Mouse (Mus musculus) liver, embryonic 14.5 days (tissue): ENCODE measurements at regions not wholly inside any gene's neighbourhood (a gene's known extent, or its start where the extent isn't known, plus 50 kb on each side); places are given as distances from the start of the nearest gene placed in this dataset.

Experiments
- ATAC-seq: fragments of 200-750 bp; cut with Nextera tagmentation; 2 replicates; pipeline ENCODE4 v1.8.0; 2017; ENCODE audit warnings: moderate number of reproducible peaks, mild to moderate bottlenecking, moderate library complexity; ENCODE audit not compliant: insufficient read depth
- DNase-seq, 3 experiments: peaks; one replicate each; pipeline ENCODE4 v3.0.0-alpha.2; 2012 to 2013; ENCODE audit warnings: low read depth in 3 of 3, low spot score in 3 of 3
- H3K27ac ChIP-seq: fragments of 300-500 bp; sonication (generic); 2 replicates; pipeline ENCODE4 v1.5.1; 2014; ENCODE audit warnings: moderate library complexity, mild to moderate bottlenecking, control low read depth, inconsistent platforms
- H3K27me3 ChIP-seq: fragments of 300-500 bp; sonication (generic); 2 replicates; pipeline ENCODE4 v1.6.1; 2014; ENCODE audit warnings: mild to moderate bottlenecking, low read length, moderate library complexity; ENCODE audit not compliant: control insufficient read depth, insufficient read depth
- H3K36me3 ChIP-seq: fragments of 300-500 bp; sonication (generic); replicated peaks from 2 replicates; pipeline ENCODE4 v1.6.1; 2014; ENCODE audit warnings: low read depth; ENCODE audit not compliant: control insufficient read depth, insufficient read depth
- H3K4me1 ChIP-seq, 2 experiments: fragments of 200-500 bp in 1 of 2; fragments of 300-500 bp in 1 of 2; sonication (generic) in 1 of 2; replicated peaks; 2 replicates each; pipeline ENCODE4 v1.6.1; 2012 to 2014; ENCODE audit warnings: antibody characterized with exemption in 1 of 2, inconsistent platforms in 1 of 2, low read length in 1 of 2; ENCODE audit not compliant: control insufficient read depth in 2 of 2, insufficient read depth in 2 of 2
- H3K4me2 ChIP-seq: fragments of 300-500 bp; sonication (generic); 2 replicates; pipeline ENCODE4 v1.6.1; 2014; ENCODE audit warnings: low read depth, mild to moderate bottlenecking, control low read depth, moderate library complexity
- H3K4me3 ChIP-seq, 2 experiments: fragments of 200-500 bp in 1 of 2; fragments of 300-500 bp in 1 of 2; sonication (generic) in 1 of 2; 2 replicates each; pipeline ENCODE4 v1.5.1; 2012 to 2014; ENCODE audit warnings: low read depth in 2 of 2, low read length in 2 of 2, mild to moderate bottlenecking in 2 of 2, control low read depth in 1 of 2, inconsistent platforms in 1 of 2, moderate library complexity in 1 of 2; ENCODE audit not compliant: insufficient read depth in 1 of 2
- H3K9ac ChIP-seq: fragments of 300-500 bp; sonication (generic); replicated peaks from 2 replicates; pipeline ENCODE4 v1.6.1; 2014; ENCODE audit warnings: mild to moderate bottlenecking, control low read depth, moderate library complexity
- H3K9me3 ChIP-seq: fragments of 300-500 bp; sonication (generic); 2 replicates; pipeline ENCODE4 v1.6.1; 2016; ENCODE audit warnings: low read length, mixed read lengths; ENCODE audit not compliant: control insufficient read depth
- CTCF ChIP-seq: IDR thresholded peaks from 2 replicates; pipeline ENCODE4 v1.5.1; 2016; ENCODE audit warnings: antibody characterized with exemption, low read depth, control low read depth
- EP300 ChIP-seq: IDR thresholded peaks from 2 replicates; pipeline ENCODE4 v1.6.1; 2016; ENCODE audit warnings: antibody characterized with exemption, low read depth
- WGBS: fragments of 180-500 bp; shearing (Covaris S2); extraction: QIAGEN DNeasy Blood & Tissue Kit; methylation state at CpG from one replicate; pipeline ENCODE4 v1.1.7; 2014; ENCODE audit not compliant: insufficient replicate concordance; 5-methylcytosine and 5-hydroxymethylcytosine counted together

DNA sequence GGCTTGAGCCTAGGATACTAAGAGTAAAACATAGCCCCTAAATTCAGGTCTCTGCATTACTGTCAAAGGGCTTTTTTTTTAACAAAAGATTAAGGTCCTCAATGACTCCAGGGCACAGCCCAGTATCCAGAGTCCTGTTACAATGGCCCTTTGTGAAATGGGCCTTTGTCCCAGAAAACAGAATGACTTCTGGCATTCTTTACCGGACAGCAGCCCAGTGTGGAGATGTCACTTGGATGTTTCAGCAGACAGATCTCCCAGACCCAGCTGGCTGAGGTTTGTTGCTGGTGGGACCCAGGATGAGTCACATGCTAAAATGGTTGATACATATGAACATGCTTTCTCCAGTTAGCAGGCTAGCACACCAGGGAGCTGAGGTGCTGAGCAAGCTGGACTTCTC lies 445.9 kb upstream of the Smim15 start:
- WGBS, result 56% methylated on average over 1 of the region's 1 CpGs
- DNase-seq (no peak), ATAC-seq (no peak)
- Histone ChIP-seq H3K27ac (no peak overlapping the region), H3K27me3 (no peaks in the 10 kb centered on the region), H3K36me3 (no peaks in the 10 kb centered on the region), H3K4me2 (no peak overlapping the region), H3K9me3 (no peaks in the 10 kb centered on the region), H3K4me1 (peaks cover 0 to 12% of the 10 kb centered on the region in 2 experiments; a peak in 2 of 4 replicates), H3K9ac (no peak overlapping the region), H3K4me3 (no peak overlapping the region)
- no peak for TF ChIP-seq CTCF
- no peak for TF ChIP-seq EP300

- no peak for ATAC-seq
Observed at GRCm38 (mm10) chr13:107597217-107597616, 447.0 kb upstream of the Smim15 start.

GRCm38 (mm10) chr13:107596183-107596582 lies 448.1 kb upstream of the Smim15 start:
- no peak overlapping the region for H3K27ac ChIP-seq
- ATAC-seq, result no peak
- no peak for DNase-seq
- WGBS, result 31% methylated on average over 2 of the region's 2 CpGs
- no peaks in the 10 kb centered on the region for H3K36me3 ChIP-seq
- H3K4me1 ChIP-seq, result peaks cover 0 to 12% of the 10 kb centered on the region in 2 experiments; a peak in 2 of 4 replicates
- no peak overlapping the region for H3K4me3 ChIP-seq
- TF ChIP-seq EP300 (no peak), CTCF (no peak)
- no peaks in the 10 kb centered on the region for H3K27me3 ChIP-seq
- H3K9me3 ChIP-seq, result no peaks in the 10 kb centered on the region
- no peak overlapping the region for H3K9ac ChIP-seq
- H3K4me2 ChIP-seq, result no peak overlapping the region

More at GRCm38 (mm10) chr13:107597217-107597616, 447.0 kb upstream of the Smim15 start:
- H3K36me3 ChIP-seq, result no peaks in the 10 kb centered on the region
- H3K9me3 ChIP-seq, result no peaks in the 10 kb centered on the region
- no peak overlapping the region for H3K4me3 ChIP-seq
- H3K4me1 ChIP-seq, result peaks cover 0 to 12% of the 10 kb centered on the region in 2 experiments; a peak in 2 of 4 replicates
- no peak overlapping the region for H3K9ac ChIP-seq
- WGBS, result 56% methylated on average over 2 of the region's 2 CpGs
- no peak overlapping the region for H3K4me2 ChIP-seq
- DNase-seq, result no peak
- H3K27ac ChIP-seq, result no peak overlapping the region
- TF ChIP-seq CTCF, result no peak
- TF ChIP-seq EP300, result no peak
- H3K27me3 ChIP-seq, result no peaks in the 10 kb centered on the region

GRCm38 (mm10) chr13:107588399-107589002 lies 455.7 kb upstream of the Smim15 start:
- Histone ChIP-seq H3K9me3 (no peaks in the 10 kb centered on the region), H3K4me3 (no peak overlapping the region), H3K4me2 (no peak overlapping the region), H3K36me3 (no peaks in the 10 kb centered on the region), H3K9ac (no peak overlapping the region), H3K27me3 (no peaks in the 10 kb centered on the region), H3K4me1 (no peaks in the 10 kb centered on the region), H3K27ac (no peak overlapping the region)
- no peak for TF ChIP-seq EP300
- no peak for TF ChIP-seq CTCF
- WGBS, result 73% methylated on average over 9 of the region's 9 CpGs
- DNase-seq (no peak), ATAC-seq (no peak)

DNA sequence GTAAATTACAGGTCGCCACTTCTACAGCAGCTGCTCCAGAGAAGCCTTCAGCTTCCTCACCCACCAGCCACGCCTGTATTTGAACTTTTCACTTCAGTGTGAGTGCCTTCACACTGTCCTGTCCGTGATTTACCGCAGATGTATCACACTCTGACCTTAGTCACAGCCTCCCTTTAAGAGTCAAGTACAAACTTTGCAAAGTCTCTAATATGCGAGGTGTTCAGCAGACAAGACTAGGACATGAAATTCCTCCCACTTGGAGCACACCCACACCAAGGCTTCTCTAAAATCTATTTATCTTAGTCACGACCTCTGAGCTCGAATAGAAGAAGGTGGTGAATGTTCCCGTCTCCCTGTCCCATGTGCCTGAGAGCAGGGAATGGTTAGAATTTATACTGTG lies 456.6 kb upstream of the Smim15 start:
- WGBS, result 59% methylated on average over 8 of the region's 8 CpGs

More for the DNA sequence above, 456.6 kb upstream of the Smim15 start:
- Histone ChIP-seq H3K27me3 (no peaks in the 10 kb centered on the region), H3K9me3 (no peaks in the 10 kb centered on the region), H3K4me2 (no peak overlapping the region), H3K9ac (no peak overlapping the region), H3K4me1 (no peaks in the 10 kb centered on the region), H3K36me3 (no peaks in the 10 kb centered on the region), H3K4me3 (no peak overlapping the region), H3K27ac (no peak overlapping the region)
- ATAC-seq (no peak), DNase-seq (no peak)
- no peak for TF ChIP-seq CTCF
- no peak for TF ChIP-seq EP300
